Comparison of ENCODE assay signal across 13 mouse cellular contexts in the genomic region with DNA sequence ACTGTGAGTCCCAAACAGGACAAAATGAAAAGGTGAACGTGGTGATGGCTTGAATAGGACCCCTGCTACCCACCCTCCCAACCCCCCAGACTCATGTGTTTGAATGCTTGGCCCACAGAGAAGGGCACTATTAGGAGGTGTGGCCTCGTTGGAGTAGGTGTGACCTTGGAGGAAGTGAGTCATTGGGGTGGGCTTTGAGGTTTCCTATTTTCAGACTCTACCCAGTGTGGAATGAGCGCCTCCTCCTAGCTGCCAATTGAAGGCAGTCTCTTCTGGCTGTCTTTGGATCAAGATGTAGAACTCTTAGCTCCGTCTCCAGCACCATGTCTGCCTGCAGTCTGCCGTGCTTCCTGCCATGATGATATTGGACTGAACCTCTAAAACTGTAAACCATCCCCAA.
DNase-seq lines count a peak whose midpoint lies in the region; ATAC-seq and TF ChIP-seq lines count a peak whose summit lies in the region.
"Had no signal": no experiment of that assay in that cellular context is flagged by ENCODE, and none has a peak within 500 bp of the region (broad histone marks: within the 10 kb centered on the region; RNA-seq: fewer than 3 reads in every experiment).

No protein-coding gene starts in this region.

- H3K4me3 ChIP-seq in lung, embryonic 14.5 days (ENCODE audit: low read depth, low read length): no peak overlapping the region
- H3K4me3 ChIP-seq in liver, embryonic 16.5 days (ENCODE audit: low read depth, low read length): no peak overlapping the region
- H3K4me3 ChIP-seq: neural tube, embryonic 12.5 days had no signal

- H3K9ac ChIP-seq in lung, embryonic 14.5 days: no peak overlapping the region
- no peak overlapping the region for H3K9ac ChIP-seq in liver, embryonic 16.5 days (ENCODE audit: low read depth, low read length)
- H3K9ac ChIP-seq: neural tube, embryonic 12.5 days had no signal

- WGBS in lung, embryonic 14.5 days: 67% methylated on average over 5 of the region's 5 CpGs
- 22% methylated on average over 5 of the region's 5 CpGs for WGBS in liver, embryonic 16.5 days (ENCODE audit: insufficient replicate concordance)

- ATAC-seq in lung, embryonic 14.5 days (ENCODE audit: insufficient read depth): no peak
- peak; percentile 91 for ATAC-seq in CD4-positive, CD25-positive, alpha-beta regulatory T cell, adult 4 months
- peak; percentile 88 for ATAC-seq in granulocyte monocyte progenitor cell, adult 5-6 weeks (replicated peaks; ENCODE audit: poor library complexity, severe bottlenecking)
- no peak for ATAC-seq in liver, embryonic 16.5 days (ENCODE audit: low read depth)

- no peaks in the 10 kb centered on the region for H3K9me3 ChIP-seq in lung, embryonic 14.5 days (ENCODE audit: low read depth, low read length)
- no peaks in the 10 kb centered on the region for H3K9me3 ChIP-seq in liver, embryonic 16.5 days (replicated peaks; ENCODE audit: control insufficient read depth, low read length)
- H3K9me3 ChIP-seq: G1E; neural tube, embryonic 12.5 days had no signal

- no peak overlapping the region for H3K27ac ChIP-seq in lung, embryonic 14.5 days (ENCODE audit: low read depth)
- H3K27ac ChIP-seq in liver, embryonic 16.5 days (ENCODE audit: low read length): no peak overlapping the region
- H3K27ac ChIP-seq: neural tube, embryonic 12.5 days; stomach, postnatal 0 days had no signal

- no peaks in the 10 kb centered on the region for H3K27me3 ChIP-seq in lung, embryonic 14.5 days (ENCODE audit: insufficient read depth, low read length)
- no peaks in the 10 kb centered on the region for H3K27me3 ChIP-seq in liver, embryonic 16.5 days (ENCODE audit: control insufficient read depth, insufficient read depth, low read depth, low read length)
- H3K27me3 ChIP-seq: neural tube, embryonic 12.5 days had no signal

- TF ChIP-seq CTCF in lung, embryonic 14.5 days (IDR thresholded peaks at IDR 0.05; ENCODE audit: low read depth): no peak

- no peak for DNase-seq in lung, embryonic 14.5 days
- DNase-seq in lung, postnatal 10 days: no peak
- DNase-seq in ovary, postnatal 10 days (ENCODE audit: low spot score): no peak
- no peak for DNase-seq in urinary bladder, adult 2 months (ENCODE audit: low spot score)
- no peak for DNase-seq in lung, postnatal 14 days
- DNase-seq: cerebellum, postnatal 25 days; kidney, adult 2 months had no signal

- H3K4me2 ChIP-seq in lung, embryonic 14.5 days: 0 out of 2 replicates have a peak overlapping the region, but pooled peaks have one; percentile 23
- H3K4me2 ChIP-seq in liver, embryonic 16.5 days (ENCODE audit: low read depth, low read length): peak overlapping the region; percentile 4; the same call in 1 of the 2 replicates
- H3K4me2 ChIP-seq: neural tube, embryonic 12.5 days had no signal

- H3K36me3 ChIP-seq in lung, embryonic 14.5 days (ENCODE audit: insufficient read depth): no peaks in the 10 kb centered on the region
- H3K36me3 ChIP-seq in liver, embryonic 16.5 days (ENCODE audit: control insufficient read depth, insufficient read depth): no peaks in the 10 kb centered on the region
- H3K36me3 ChIP-seq: G1E; neural tube, embryonic 12.5 days had no signal

- H3K4me1 ChIP-seq in lung, embryonic 14.5 days (ENCODE audit: insufficient read depth): no peaks in the 10 kb centered on the region
- H3K4me1 ChIP-seq in liver, embryonic 16.5 days (ENCODE audit: control insufficient read depth, low read depth, low read length): no peaks in the 10 kb centered on the region; the same call in 1 of the 2 replicates
- H3K4me1 ChIP-seq: neural tube, embryonic 12.5 days had no signal

Comparison
In these comparisons a context has a peak if more than half of its experiments do, and no peak if none do; other contexts are left out.
1. ATAC-seq: peak in CD4-positive, CD25-positive, alpha-beta regulatory T cell, adult 4 months (single experiment) and granulocyte monocyte progenitor cell, adult 5-6 weeks (single experiment); none in lung, embryonic 14.5 days (single experiment) and liver, embryonic 16.5 days (single experiment).